Mouse (Mus musculus) hindbrain, embryonic 11.5 days (tissue): ENCODE results near the gene Itsn1. TPM values are rescaled to one million over a fixed set of nuclear protein-coding genes. Genes with fewer than 3 reads are reported as not detected.

Experiments used
- ATAC-seq: fragments of 200-750 bp; cut with Nextera tagmentation; 2 replicates; pipeline ENCODE4 v1.8.0; 2017; ENCODE audit warnings: mild to moderate bottlenecking, moderate TSS enrichment, moderate library complexity; ENCODE audit not compliant: low FRiP score
- DNase-seq: peaks from one replicate; pipeline ENCODE4 v3.0.0-alpha.2; 2015; ENCODE audit warnings: low spot score
- H3K27ac ChIP-seq: fragments of 300-500 bp; sonication (generic); 2 replicates; pipeline ENCODE4 v1.5.1; 2014; ENCODE audit warnings: mild to moderate bottlenecking, low read depth, low read length
- H3K27me3 ChIP-seq: fragments of 300-500 bp; sonication (generic); 2 replicates; pipeline ENCODE4 v1.6.1; 2014; ENCODE audit warnings: mild to moderate bottlenecking, low read length, moderate library complexity, mixed read lengths; ENCODE audit not compliant: control insufficient read depth, insufficient read depth
- H3K36me3 ChIP-seq: fragments of 300-500 bp; sonication (generic); 2 replicates; pipeline ENCODE4 v1.6.1; 2014; ENCODE audit warnings: mild to moderate bottlenecking, low read length, moderate library complexity, mixed read lengths; ENCODE audit not compliant: control insufficient read depth, insufficient read depth
- H3K4me1 ChIP-seq: fragments of 300-500 bp; sonication (generic); replicated peaks from 2 replicates; pipeline ENCODE4 v1.6.1; 2014; ENCODE audit warnings: low read length, mixed read lengths; ENCODE audit not compliant: control insufficient read depth, insufficient read depth
- H3K4me2 ChIP-seq: fragments of 300-500 bp; sonication (generic); replicated peaks from 2 replicates; pipeline ENCODE4 v1.6.1; 2014; ENCODE audit warnings: mild to moderate bottlenecking, low read depth, low read length
- H3K4me3 ChIP-seq: fragments of 300-500 bp; sonication (generic); 2 replicates; pipeline ENCODE4 v1.5.1; 2014; ENCODE audit warnings: low read depth, low read length
- H3K9ac ChIP-seq: fragments of 300-500 bp; sonication (generic); 2 replicates; pipeline ENCODE4 v1.6.1; 2014; ENCODE audit warnings: low read depth, low read length
- H3K9me3 ChIP-seq: fragments of 300-500 bp; sonication (generic); 2 replicates; pipeline ENCODE4 v1.6.1; 2016; ENCODE audit warnings: low read length; ENCODE audit not compliant: control insufficient read depth
- WGBS: fragments of 180-500 bp; shearing (Covaris S2); extraction: QIAGEN DNeasy Blood & Tissue Kit; methylation state at CpG from one replicate; pipeline ENCODE4 v1.1.7; 2014; 5-methylcytosine and 5-hydroxymethylcytosine counted together
- polyA plus RNA-seq: library from polyadenylated mRNA; unstranded; fragments of >200 nt; fragmentation: Nextera tagmentation; extraction: Ambion mirVana; gene quantifications from 2 replicates; pipeline ENCODE4 v1.2.1, GENCODE M21; 2014

Gene Itsn1
- polyA plus RNA-seq, 1 experiment from 2014 or later = 61.1 TPM

DNA sequence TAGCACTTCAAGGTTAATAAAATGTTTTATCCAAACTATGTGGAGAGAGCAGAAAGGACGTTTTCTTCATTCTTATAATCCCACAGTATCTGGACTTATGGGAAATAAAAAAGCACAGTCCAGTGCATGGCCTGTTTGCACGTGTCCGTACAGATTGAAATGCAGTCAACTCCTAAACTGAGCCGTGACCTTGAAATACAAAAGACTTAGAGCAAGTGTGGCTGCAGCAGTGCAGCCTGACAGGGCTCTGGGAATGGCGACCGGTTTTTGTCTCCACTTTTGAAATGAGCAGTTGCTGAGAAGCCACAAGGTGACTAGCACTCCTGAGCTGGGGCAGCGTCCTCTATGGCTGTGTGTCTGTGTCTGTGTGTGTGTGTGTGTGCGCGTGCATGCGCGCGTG, 124.1 kb downstream of the Itsn1 start:
- 91% methylated on average over 12 of the region's 12 CpGs for WGBS
- no peaks in the 10 kb centered on the region for H3K27me3 ChIP-seq
- H3K36me3 ChIP-seq = 0 out of 2 replicates have a peak, but pooled peaks cover 9% of the 10 kb centered on the region

DNA sequence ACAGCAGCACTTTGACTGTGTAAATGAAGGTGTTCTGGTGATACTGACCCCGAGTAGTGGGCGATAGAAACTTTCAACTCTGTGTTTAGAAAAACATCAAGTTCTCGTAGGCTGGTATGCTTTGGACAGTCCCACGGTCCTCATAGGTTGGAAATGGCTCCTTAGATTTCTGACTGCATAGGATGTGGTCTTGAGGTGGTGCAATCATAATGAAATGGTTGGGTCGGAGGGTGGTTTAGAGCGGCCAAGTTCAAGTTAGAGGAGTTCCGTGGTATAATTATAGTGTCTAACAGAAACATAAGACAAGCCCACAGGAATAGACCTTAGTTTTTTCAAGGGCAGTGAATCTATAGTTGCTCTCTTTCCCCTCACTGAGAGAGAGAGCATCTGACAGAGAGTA, 129.6 kb downstream of the Itsn1 start:
- no peak for ATAC-seq
- no peak for DNase-seq
- no peaks in the 10 kb centered on the region for H3K27me3 ChIP-seq
- no peak overlapping the region for H3K27ac ChIP-seq
- 96% methylated on average over 7 of the region's 7 CpGs for WGBS
- no peak overlapping the region for H3K4me3 ChIP-seq
- H3K9ac ChIP-seq = no peak overlapping the region
- H3K4me2 ChIP-seq = no peak overlapping the region
- H3K4me1 ChIP-seq = no peaks in the 10 kb centered on the region
- H3K36me3 ChIP-seq = peaks cover 5% of the 10 kb centered on the region; the same call in 1 of the 2 replicates
- no peaks in the 10 kb centered on the region for H3K9me3 ChIP-seq

More for the DNA sequence above, 124.1 kb downstream of the Itsn1 start:
- H3K9me3 ChIP-seq = no peaks in the 10 kb centered on the region
- H3K9ac ChIP-seq = no peak overlapping the region
- H3K4me1 ChIP-seq = no peaks in the 10 kb centered on the region
- DNase-seq (no peak), ATAC-seq (no peak)
- H3K4me2 ChIP-seq = no peak overlapping the region
- H3K27ac ChIP-seq = no peak overlapping the region
- no peak overlapping the region for H3K4me3 ChIP-seq

DNA sequence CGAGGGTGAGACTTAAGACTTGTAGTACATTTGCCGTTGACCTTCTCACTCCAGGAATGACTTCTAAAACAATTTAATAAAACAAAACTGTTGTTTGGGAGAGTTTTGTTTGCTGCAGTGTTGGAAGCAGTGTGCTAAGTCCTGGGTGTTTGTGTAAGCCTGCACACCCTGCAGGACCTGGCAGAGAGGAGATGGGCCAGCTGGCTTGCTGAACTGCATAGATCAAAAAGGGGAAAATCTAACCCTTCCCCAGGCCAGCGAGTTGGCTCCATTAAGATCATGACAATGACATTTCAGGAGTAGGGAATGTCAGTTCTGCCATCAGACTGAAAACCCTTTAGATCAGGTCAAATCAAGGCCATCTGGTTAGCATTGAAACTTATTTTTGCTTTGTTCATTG, 130.1 kb downstream of the Itsn1 start:
- peaks cover 6% of the 10 kb centered on the region; the same call in 1 of the 2 replicates for H3K36me3 ChIP-seq
- no peaks in the 10 kb centered on the region for H3K27me3 ChIP-seq
- H3K27ac ChIP-seq = no peak overlapping the region
- no peaks in the 10 kb centered on the region for H3K9me3 ChIP-seq
- ATAC-seq (no peak), DNase-seq (no peak)
- H3K9ac ChIP-seq = no peak overlapping the region
- WGBS = 91% methylated on average over 3 of the region's 3 CpGs
- no peaks in the 10 kb centered on the region for H3K4me1 ChIP-seq
- no peak overlapping the region for H3K4me3 ChIP-seq
- no peak overlapping the region for H3K4me2 ChIP-seq

DNA sequence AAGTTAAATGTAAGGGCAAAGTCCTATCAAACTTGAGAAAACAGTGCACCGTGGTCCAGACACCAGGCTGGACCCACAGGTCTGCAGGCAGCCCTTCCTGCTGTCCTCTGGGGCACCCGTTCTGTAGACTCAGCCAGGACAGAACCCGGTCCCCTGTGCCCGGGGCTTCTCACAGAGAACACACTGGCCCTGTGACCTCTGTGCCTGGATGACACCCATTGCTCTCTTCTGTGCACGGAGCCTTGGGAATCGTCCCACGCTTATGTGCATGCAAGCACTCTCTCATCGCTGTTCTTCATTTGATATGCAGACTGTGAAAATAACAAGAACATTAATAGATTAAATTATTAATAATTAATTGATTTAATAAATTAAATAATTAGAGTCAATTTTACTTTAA, 130.9 kb downstream of the Itsn1 start:
- Histone ChIP-seq H3K4me1 (no peaks in the 10 kb centered on the region), H3K4me3 (no peak overlapping the region), H3K27ac (no peak overlapping the region), H3K9ac (no peak overlapping the region), H3K36me3 (peaks cover 9% of the 10 kb centered on the region; the same call in 1 of the 2 replicates), H3K9me3 (no peaks in the 10 kb centered on the region), H3K27me3 (no peaks in the 10 kb centered on the region), H3K4me2 (no peak overlapping the region)
- WGBS = 87% methylated on average over 8 of the region's 8 CpGs
- no peak for DNase-seq
- no peak for ATAC-seq

DNA sequence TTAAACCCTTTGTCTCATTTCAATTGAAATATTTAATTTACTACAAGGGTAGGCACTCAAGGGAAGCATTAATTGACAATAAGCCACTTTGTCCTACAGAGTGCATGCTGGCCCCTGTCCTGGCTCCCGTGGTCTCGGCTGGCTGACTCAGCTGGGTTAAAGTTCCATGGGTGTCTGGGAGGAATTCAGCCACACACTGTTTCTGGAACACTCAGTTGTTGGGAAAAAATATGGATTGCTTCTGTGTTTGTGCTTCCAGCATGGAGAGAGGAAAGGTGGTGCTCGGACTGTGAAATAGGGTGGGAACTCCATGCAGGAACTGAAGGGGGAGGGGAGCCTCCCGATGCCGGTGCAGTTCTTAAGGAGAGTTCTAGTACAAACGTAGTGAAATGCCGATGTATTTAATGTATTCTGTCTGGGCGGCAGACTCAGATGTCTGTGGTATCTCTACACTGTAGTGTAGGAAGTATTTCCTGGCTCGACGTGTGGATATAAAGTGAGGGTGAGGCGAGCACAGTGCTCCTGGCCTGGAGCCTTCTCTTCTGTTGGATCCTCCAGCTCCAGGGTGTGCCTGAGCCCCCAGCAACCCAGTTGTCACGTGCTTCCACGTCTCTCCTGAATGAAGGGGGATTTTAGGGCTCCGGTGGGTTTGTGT, 131.5 kb downstream of the Itsn1 start:
- Histone ChIP-seq H3K9me3 (no peaks in the 10 kb centered on the region), H3K27ac (no peak overlapping the region), H3K4me2 (no peak overlapping the region), H3K36me3 (peaks cover 7% of the 10 kb centered on the region; the same call in 1 of the 2 replicates), H3K4me1 (no peaks in the 10 kb centered on the region), H3K4me3 (no peak overlapping the region), H3K9ac (no peak overlapping the region), H3K27me3 (no peaks in the 10 kb centered on the region)
- 72% methylated on average over 14 of the region's 14 CpGs for WGBS
- ATAC-seq (no peak), DNase-seq (no peak)

DNA sequence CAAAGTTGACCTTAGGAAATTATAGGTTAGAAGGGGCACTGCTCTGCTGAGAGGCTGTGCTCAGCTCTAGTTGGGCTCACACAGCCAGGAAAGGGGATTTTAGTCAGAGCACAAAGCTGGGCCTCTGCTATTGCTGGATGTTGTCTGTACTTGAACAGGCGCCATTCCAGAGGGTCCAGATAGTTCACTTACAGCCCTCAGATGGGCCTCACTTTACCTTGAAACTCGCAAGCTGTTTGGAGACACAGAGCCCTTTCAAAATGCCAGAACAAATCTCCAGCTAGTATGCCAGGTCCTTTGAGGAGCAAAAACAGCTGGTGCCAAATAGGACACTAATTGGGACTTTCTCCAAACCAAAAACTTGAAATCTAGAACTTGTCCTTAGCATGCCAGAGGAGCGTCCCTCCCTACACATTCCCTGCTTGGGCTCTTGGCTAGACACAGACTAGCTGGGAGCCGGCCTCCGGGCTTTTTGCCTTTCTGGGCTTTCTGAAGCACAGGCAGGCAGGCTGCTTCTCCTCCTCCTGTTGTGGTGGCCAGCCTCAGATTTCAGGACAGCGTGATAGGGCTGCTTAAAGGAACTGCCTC, 132.8 kb downstream of the Itsn1 start:
- Histone ChIP-seq H3K9ac (no peak overlapping the region), H3K9me3 (no peaks in the 10 kb centered on the region), H3K27me3 (no peaks in the 10 kb centered on the region), H3K36me3 (peaks cover 7% of the 10 kb centered on the region; the same call in 1 of the 2 replicates), H3K4me3 (no peak overlapping the region), H3K27ac (no peak overlapping the region), H3K4me2 (no peak overlapping the region), H3K4me1 (no peaks in the 10 kb centered on the region)
- DNase-seq (no peak), ATAC-seq (no peak)
- 82% methylated on average over 6 of the region's 6 CpGs for WGBS

DNA sequence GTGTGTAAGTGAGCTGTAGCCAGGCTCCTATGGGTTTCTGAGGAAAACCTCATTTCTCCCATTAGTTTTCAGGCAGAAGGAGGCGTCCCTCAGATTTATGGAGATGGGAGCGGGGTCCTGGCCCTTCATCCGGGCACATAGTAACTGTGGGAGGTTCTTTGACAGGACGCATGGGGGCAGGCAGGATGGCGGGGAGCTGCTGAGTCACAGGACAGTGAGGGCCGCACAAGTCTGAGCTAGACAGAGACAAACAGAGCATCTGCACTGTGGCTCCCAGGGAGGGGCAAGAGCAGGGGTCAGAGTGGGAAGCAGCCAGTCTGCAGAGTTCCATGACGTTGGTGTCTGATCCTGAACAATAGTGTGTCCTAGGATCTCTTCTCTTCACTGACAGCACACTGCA, 133.8 kb downstream of the Itsn1 start:
- Histone ChIP-seq H3K4me3 (no peak overlapping the region), H3K27me3 (no peaks in the 10 kb centered on the region), H3K36me3 (peaks cover 7% of the 10 kb centered on the region; the same call in 1 of the 2 replicates), H3K4me2 (no peak overlapping the region), H3K27ac (no peak overlapping the region), H3K4me1 (no peaks in the 10 kb centered on the region), H3K9me3 (no peaks in the 10 kb centered on the region), H3K9ac (no peak overlapping the region)
- WGBS = 64% methylated on average over 7 of the region's 7 CpGs
- DNase-seq = no peak
- ATAC-seq = peak; percentile 40; the same call in 1 of the 2 replicates

DNA sequence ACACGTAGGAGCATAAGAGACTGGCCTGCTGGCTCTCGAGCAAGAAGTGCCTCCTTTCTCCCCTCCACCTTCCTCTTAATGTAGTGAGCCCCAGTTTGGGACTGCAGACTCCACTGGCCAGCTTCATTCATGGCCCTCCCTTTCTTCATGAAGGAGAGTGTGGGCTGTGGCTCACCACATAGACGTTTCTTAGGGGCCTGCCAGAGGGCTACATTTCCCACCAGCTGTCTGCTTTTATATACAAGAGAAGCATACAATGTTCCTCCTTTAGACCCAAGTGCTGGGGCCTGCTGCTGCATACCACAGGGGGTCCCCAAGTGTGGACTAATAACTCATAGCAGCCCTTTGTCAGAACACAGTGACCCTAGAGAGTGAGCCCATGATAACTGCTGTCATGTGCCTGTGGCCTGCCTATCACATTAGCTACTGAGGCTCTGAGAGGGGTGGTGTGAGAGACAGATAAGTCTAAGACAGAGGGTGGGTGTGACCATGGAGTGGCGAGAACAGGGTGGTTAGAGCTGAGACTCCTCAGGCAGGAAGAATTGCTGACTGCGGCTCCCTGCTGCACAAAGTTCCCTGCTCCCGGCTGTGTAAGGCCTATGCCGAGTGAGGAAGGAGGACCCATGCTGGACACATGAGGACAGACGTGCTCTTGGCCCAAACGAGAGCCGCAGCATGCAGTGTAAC, 135.7 kb downstream of the Itsn1 start:
- DNase-seq (no peak), ATAC-seq (no peak)
- peaks cover 7% of the 10 kb centered on the region; the same call in 1 of the 2 replicates for H3K36me3 ChIP-seq
- H3K9me3 ChIP-seq = no peaks in the 10 kb centered on the region
- H3K4me1 ChIP-seq = no peaks in the 10 kb centered on the region
- 0 out of 2 replicates have a peak overlapping the region, but pooled peaks have one; percentile 4 for H3K9ac ChIP-seq
- H3K4me3 ChIP-seq = no peak overlapping the region
- H3K4me2 ChIP-seq = no peak overlapping the region
- no peaks in the 10 kb centered on the region for H3K27me3 ChIP-seq
- H3K27ac ChIP-seq = no peak overlapping the region
- 83% methylated on average over 10 of the region's 10 CpGs for WGBS
